Mouse (Mus musculus) kidney, postnatal 14 days (tissue): ENCODE data around the gene Col26a1.

Source experiments
- DNase-seq: peaks from one replicate; pipeline ENCODE4 v3.0.0; 2022; ENCODE audit warnings: mixed read lengths

The Col26a1 gene

GRCm38 (mm10) chr5:136881380-136882009 lies 1.5 kb downstream of the Col26a1 start:
- peak; percentile 85 for DNase-seq

- DNase-seq = peak; percentile 34
These were observed 2.9 kb downstream of the Col26a1 start for GRCm38 (mm10) chr5:136880101-136880500.

GRCm38 (mm10) chr5:136874271-136874670 lies 8.7 kb downstream of the Col26a1 start:
- peak; percentile 27 for DNase-seq

- DNase-seq = no peak
These were observed 10.6 kb downstream of the Col26a1 start for GRCm38 (mm10) chr5:136872417-136872816.

- DNase-seq = no peak
These were observed 13.4 kb downstream of the Col26a1 start for GRCm38 (mm10) chr5:136869451-136870114.

- no peak for DNase-seq
These were observed 15.3 kb downstream of the Col26a1 start for GRCm38 (mm10) chr5:136867706-136868105.

GRCm38 (mm10) chr5:136863961-136864674 lies 18.9 kb downstream of the Col26a1 start:
- DNase-seq = peak; percentile 80

GRCm38 (mm10) chr5:136863276-136863675 lies 19.7 kb downstream of the Col26a1 start:
- no peak for DNase-seq

- no peak for DNase-seq
These were observed 20.2 kb downstream of the Col26a1 start for GRCm38 (mm10) chr5:136862806-136863205.

GRCm38 (mm10) chr5:136861191-136861940 lies 21.6 kb downstream of the Col26a1 start:
- no peak for DNase-seq

- no peak for DNase-seq
These were observed 32.3 kb downstream of the Col26a1 start for GRCm38 (mm10) chr5:136850716-136851115.

GRCm38 (mm10) chr5:136846385-136847264 lies 36.4 kb downstream of the Col26a1 start:
- DNase-seq = no peak

GRCm38 (mm10) chr5:136843930-136844329 lies 39.1 kb downstream of the Col26a1 start:
- DNase-seq = no peak

- DNase-seq = peak; percentile 64
These were observed 43.0 kb downstream of the Col26a1 start for GRCm38 (mm10) chr5:136840036-136840435.

- no peak for DNase-seq
These were observed 50.0 kb downstream of the Col26a1 start for GRCm38 (mm10) chr5:136833053-136833452.

- DNase-seq = peak; percentile 38
These were observed 52.9 kb downstream of the Col26a1 start for GRCm38 (mm10) chr5:136830156-136830555.

GRCm38 (mm10) chr5:136821971-136822370 lies 61.0 kb downstream of the Col26a1 start:
- no peak for DNase-seq

GRCm38 (mm10) chr5:136820911-136821310 lies 62.1 kb downstream of the Col26a1 start:
- no peak for DNase-seq

GRCm38 (mm10) chr5:136819686-136820085 lies 63.3 kb downstream of the Col26a1 start:
- DNase-seq = no peak

GRCm38 (mm10) chr5:136810539-136811374 lies 72.3 kb downstream of the Col26a1 start:
- no peak for DNase-seq
